Mouse (Mus musculus): ENCODE results near the gene 4933402J07Rik.

The 4933402J07Rik gene

DNA sequence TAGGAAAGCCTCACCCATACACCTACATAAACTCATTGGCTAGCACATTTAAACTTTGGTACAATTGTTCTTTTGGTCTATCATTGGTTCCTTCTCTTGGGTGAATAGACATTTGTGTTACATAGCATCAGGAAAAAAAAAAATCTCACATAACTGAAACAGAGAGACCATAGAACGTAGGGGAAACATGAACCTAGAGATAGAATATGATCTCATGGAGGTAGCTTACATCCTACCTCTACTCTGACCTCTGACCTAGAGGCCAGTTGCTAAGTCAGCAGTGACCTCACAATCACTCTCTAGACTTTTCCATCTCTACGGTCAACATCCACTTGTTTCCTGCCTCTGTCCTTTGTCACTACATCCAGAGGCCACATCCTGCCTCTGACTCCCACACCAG lies at the start of gene 4933402J07Rik:
Gene 4933402J07Rik, plus strand, starts transcription at position 301 of the 400 bp plus-strand sequence.
- no peak for DNase-seq (ENCODE audit: low read depth, low spot score)

- DNase-seq (ENCODE audit: low read depth, low spot score) = no peak
Observed at GRCm38 (mm10) chr8:87517132-87517531, 46.5 kb upstream of the 4933402J07Rik start.

GRCm38 (mm10) chr8:87525006-87525405 lies 38.6 kb upstream of the 4933402J07Rik start:
- no peak for DNase-seq (ENCODE audit: low read depth, low spot score)

DNA sequence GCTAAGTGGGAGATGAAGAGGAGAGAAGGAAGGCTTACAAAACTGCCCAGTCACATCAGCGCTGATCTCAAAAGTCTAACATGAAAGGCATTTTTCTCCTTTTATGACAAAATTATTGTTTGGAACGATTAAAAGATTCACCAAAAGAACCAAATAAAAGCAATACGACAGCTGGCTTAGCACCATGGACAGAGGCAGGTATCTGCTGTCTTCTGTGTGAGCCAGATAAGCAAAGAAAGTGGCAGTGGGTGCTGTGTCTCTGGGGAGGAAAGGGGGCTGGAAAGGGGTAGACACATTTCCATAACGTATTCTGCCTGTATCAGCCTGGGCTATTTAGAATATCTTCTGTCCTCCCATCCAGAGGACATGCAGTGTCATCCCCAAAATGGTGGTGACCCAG lies 32.5 kb upstream of the 4933402J07Rik start:
- DNase-seq (ENCODE audit: low read depth, low spot score) = no peak

DNA sequence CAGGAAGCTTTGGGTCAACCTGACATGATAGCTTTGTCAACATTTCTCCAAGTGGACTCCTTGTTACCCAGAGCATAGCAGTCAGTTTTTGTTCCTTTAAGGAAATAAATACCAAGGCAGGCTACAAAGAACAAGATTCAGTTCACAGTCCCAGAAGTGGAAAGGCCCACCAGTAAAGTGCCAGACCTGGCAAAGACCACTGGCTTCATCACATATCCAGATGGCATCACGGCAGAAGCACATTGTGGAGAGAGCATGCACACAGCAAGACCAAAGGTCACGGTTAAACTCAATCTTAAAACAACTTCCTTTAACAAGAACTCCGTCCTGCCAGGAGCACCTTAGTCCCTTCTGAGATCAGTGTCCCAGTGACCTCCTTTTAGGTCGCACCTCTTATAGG lies 30.2 kb upstream of the 4933402J07Rik start:
- no peak for DNase-seq (ENCODE audit: low read depth, low spot score)

DNA sequence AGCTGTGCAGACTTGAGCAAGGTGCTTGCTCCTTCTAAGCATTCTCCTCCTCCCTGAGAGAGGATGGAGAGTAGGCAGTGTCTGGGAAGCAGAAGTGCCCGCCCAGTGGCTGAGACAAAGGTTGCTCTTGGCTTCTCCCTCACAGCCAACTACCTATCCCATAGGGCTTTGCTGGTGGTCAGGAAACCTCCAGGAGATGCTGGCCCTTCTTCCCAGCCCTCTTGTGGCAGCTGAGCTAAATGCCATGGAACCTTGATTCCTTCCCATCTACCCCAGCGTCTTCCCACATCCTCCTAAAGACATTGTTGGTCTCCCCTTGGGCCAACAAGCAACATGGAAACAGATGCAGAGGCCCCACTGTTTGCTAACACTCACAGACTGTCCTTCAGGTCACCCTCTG lies 28.8 kb upstream of the 4933402J07Rik start:
- no peak for DNase-seq (ENCODE audit: low read depth, low spot score)

DNA sequence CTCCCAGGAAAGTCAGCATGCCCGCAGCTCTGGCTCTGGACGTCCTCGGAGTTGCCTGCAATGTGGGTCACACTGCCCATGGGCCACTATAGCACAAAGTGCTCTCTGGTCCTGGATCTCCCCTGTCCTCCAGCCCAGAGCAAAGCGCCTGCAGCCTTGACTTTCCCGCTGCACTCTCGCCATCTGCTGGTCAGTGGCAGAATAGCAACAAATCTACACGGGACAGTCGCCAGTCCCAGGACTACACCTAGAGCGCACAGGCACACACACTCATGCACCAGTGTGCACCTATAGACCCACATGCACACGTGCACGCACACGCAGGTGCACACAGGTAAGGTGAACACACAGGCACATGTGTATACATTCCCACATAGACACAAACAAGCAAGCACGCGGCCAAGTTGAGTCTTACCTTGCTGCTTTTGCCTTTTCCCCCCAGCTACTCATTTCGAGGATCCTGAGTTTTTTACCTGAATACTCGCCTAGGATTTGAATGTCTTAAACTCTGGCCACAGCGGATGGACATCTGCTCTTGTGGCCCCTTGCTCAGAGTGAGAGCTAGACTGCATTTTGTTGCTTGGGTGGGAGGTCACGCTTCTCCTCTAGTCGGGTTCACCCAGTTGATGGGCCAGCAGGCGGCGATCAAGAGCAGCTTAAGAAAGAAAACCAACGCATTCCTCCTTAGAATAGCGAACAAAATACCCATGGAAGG lies 26.9 kb upstream of the 4933402J07Rik start:
- peak; percentile 37 for DNase-seq (ENCODE audit: low read depth, low spot score)

DNA sequence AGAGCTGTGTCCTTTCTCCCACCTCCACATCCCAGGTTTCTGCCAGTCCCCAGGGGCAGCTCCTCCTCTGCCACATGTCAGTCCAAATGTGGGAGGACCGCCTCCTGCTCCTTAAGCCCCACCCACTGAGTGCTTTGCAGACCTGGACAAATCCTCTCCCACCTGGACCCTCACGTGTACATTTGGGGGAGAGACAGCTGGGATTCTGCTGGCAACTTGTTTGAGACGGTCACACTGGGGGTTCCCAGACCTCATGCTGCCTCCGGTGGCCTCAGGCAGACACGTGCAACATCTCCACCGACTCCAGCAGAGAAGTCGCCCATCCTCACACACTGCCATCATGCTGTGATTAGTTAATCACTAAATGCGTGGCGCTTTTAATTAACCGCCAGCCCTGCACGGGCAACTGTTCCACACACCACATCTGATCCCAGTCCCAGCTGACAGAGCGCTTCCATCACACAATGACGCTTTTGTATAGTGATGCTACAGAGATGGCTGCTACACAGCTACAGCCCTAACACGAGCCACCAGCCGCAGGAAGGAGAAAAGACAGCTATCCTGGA lies 23.7 kb upstream of the 4933402J07Rik start:
- DNase-seq (ENCODE audit: low read depth, low spot score) = no peak

DNA sequence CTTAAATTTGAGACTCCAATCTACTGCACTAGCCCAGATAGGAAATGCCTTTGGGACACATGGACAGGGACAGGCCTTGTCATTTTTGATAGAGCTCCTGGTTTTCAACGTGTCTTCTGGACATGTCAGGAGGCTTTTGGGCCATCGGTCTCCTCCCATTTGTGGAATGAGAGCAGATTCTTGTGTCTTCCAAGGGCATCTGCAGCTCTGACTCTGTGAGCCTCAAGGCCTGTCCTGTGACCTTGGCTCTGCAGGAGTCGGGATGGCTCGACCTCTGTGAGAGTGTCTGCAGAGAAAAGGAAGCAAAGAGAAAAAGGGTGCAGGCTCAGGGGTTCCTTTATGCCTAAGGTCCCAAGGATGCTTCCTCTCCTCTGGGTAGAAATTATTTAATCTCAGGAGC lies 13.8 kb upstream of the 4933402J07Rik start:
- no peak for DNase-seq (ENCODE audit: low read depth, low spot score)

DNA sequence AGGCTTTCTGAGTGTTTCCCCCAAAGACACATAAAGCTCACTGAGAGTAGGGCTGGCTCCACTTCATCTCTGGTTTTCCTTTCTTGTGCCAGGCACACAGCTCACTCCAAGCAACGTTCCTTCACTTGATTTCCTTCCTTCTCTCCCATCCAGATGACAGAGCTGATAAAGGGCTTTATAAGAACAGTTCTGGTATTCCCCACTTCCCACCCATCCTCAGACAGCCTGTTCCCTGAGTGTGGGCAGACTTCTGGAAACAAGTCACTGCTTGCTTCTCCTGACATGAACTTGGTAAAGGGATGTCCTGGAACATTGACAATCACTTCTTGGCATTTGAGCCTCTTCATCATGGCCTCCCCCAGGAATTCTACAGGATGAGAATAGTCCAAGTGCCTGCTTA lies 10.9 kb upstream of the 4933402J07Rik start:
- no peak for DNase-seq (ENCODE audit: low read depth, low spot score)

DNA sequence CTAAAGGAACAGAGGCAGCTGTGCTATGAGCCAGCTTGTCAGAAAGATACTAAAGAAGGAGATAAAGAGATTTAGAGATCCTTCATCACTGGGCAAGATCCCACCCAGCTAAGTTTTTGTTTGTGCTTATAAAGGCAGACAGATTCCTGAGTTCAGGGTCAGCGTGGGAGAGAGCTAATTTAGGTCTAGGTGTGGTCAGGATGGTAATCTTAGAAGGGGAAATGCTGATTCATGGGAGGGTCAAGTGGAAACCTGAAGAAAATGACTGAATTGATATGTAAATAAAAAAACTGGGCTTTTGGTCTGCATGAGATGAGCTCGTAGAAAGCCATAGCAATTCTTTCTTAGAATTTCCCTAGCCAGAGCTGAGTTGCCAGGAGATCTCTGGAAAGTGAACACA lies 2.9 kb upstream of the 4933402J07Rik start:
- DNase-seq (ENCODE audit: low read depth, low spot score) = no peak

DNA sequence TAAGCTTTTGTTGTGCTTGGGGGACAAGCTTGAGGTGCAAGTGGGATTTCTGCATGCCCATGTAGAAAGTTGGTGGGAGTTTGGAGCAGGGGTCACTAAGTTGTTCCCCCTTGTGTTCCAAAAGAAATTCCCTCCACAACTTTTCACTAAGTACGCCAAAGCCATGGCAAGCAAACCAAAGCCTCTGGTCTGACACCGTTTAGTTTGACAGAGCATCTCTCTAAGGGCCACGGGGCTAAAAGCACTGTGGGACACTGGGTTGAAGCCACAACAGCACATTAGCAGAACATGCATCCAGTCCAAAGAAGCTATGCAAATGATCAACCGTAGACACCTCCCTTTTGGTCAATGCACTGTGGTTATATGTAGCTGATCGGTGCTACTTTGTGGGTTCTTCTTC lies 5.5 kb downstream of the 4933402J07Rik start:
- no peak for DNase-seq (ENCODE audit: low read depth, low spot score)

- no peak for DNase-seq (ENCODE audit: low read depth, low spot score)
Observed at GRCm38 (mm10) chr8:87569706-87570563, 6.3 kb downstream of the 4933402J07Rik start.

DNA sequence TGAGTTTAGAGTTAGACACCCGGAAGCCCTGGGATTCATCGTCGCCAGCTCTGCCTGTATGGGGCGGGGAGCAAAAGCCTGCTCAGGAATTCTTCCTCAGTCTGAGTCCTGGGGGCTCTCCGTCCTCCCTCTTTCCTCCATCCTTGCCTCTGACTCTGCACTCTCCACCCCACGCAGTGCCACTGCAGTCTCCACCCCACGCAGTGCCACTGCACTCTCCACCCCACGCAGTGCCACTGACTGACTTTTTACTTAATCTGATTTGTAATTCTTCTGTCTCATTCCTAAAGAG lies 6.9 kb downstream of the 4933402J07Rik start:
- DNase-seq (ENCODE audit: low read depth, low spot score) = no peak

DNA sequence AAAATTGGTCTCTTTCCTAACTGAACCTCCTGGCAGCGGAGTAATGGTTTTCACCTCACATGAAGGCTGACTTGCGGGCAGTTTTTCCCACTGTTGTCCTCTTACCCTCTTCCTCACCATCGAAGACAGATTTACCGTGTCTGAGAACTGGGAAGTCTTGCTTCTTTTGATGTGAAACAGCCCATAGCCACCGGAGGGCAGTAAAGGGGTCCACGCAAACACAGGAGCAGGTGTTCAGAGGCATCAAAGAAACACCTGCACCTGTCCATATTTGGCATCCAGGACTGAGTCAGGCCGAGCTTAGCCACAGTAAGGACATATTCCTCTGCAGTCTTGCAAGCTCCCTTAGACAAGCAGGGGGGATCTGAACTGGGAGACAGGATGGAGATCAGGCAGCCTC lies 7.2 kb downstream of the 4933402J07Rik start:
- no peak for DNase-seq (ENCODE audit: low read depth, low spot score)

DNA sequence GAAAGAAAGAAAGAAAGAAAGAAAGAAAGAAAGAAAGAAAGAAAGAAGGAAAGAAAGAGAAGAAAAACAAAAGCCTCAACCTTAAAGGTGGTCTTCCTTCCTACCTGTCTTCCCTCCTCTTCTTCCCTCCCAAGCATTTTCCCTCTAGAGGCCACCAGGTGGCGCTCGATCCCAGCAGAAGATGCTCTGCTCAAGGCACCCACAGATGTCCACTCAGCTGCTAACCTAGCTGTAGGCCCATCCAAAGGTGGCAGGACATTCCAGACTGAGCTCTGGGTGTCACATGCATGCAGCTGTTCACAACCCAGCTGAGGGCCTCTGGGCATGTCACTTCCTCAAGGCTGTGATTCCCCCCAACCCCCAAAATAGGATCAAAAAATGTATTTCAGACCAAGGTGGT lies 30.6 kb downstream of the 4933402J07Rik start:
- peak; percentile 38 for DNase-seq (ENCODE audit: low read depth, low spot score)

GRCm38 (mm10) chr8:87602731-87603130 lies 39.1 kb downstream of the 4933402J07Rik start:
- no peak for DNase-seq (ENCODE audit: low read depth, low spot score)

- DNase-seq (ENCODE audit: low read depth, low spot score) = no peak
Observed at GRCm38 (mm10) chr8:87609110-87609509, 45.5 kb downstream of the 4933402J07Rik start.

GRCm38 (mm10) chr8:87609651-87610192 lies 46.1 kb downstream of the 4933402J07Rik start:
- no peak for DNase-seq (ENCODE audit: low read depth, low spot score)

- no peak for DNase-seq (ENCODE audit: low read depth, low spot score)
Observed at GRCm38 (mm10) chr8:87613701-87614100, 50.0 kb downstream of the 4933402J07Rik start.

- DNase-seq (ENCODE audit: low read depth, low spot score) = no peak
Observed at GRCm38 (mm10) chr8:87619118-87619517, 55.5 kb downstream of the 4933402J07Rik start.

DNA sequence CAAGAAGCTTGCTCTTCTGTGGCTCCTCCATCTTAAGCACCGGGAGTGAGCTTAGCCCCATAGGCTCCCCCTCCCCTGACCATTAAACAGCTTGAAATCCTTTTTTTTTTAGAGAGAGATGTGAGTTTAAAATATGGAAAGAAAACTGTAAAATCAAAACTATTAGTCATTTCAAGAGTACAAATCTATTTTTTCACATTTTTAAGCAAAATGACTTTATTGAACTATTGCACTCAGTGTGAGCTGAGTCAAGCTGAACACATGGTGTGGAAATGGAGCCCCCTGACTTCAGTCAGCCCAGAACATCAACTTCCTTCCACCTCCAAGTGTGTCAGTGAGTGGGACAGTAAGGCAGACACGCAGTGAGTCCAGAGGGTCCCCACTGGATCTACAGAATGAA lies 55.9 kb downstream of the 4933402J07Rik start:
- no peak for DNase-seq (ENCODE audit: low read depth, low spot score)

DNA sequence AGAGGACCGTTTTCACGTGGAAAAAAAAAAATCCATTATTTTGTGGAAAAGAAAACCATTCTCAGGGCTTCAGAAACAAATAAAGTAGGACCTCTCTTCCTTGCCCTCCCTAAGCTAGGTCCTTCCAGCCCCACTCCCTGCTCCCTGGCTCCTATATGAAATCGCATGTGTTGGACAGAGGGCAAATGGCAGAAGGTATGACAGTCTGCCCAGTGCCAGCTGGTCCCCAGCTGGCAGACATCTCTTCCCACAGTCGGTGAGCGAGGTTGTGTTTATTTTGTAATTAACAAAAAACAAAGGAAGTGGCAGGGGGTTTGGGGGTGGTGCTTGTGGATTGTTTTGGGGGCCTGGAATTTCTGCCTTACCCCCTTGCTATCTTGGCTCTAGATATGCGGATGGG lies 56.6 kb downstream of the 4933402J07Rik start:
- DNase-seq (ENCODE audit: low read depth, low spot score) = no peak

Data from retina, adult 2 months (tissue).